Mouse (Mus musculus): ENCODE results near the gene Mars.
A peak's percentile ranks its signal among the peaks of the same experiment; 100 is the strongest.

Mars gene

GRCm38 (mm10) chr10:127311476-127312355 is at the start of gene Mars:
Gene Mars, minus strand, starts transcription at chr10:127311786.
- peak; percentile 84 to 94 for DNase-seq (ENCODE audit: low spot score in 2 of 2)

- no peak for DNase-seq (ENCODE audit: low spot score in 2 of 2)
These were observed 49.1 kb upstream of the Mars start for GRCm38 (mm10) chr10:127360714-127361113.

GRCm38 (mm10) chr10:127355336-127355735 is 43.8 kb upstream of the Mars start:
- DNase-seq (ENCODE audit: low spot score in 2 of 2), result no peak

- DNase-seq (ENCODE audit: low spot score in 2 of 2), result peak; percentile 44 to 62
These were observed 42.6 kb upstream of the Mars start, which contains the start of gene Inhbe for GRCm38 (mm10) chr10:127353909-127354895. Gene Inhbe, minus strand, starts transcription at chr10:127354411.

- no peak for DNase-seq (ENCODE audit: low spot score in 2 of 2)
These were observed 41.2 kb upstream of the Mars start for GRCm38 (mm10) chr10:127352766-127353165.

GRCm38 (mm10) chr10:127352187-127352586 is 40.6 kb upstream of the Mars start:
- DNase-seq (ENCODE audit: low spot score in 2 of 2), result no peak

GRCm38 (mm10) chr10:127351719-127352118 is 40.1 kb upstream of the Mars start:
- DNase-seq (ENCODE audit: low spot score in 2 of 2), result no peak

GRCm38 (mm10) chr10:127351285-127351595 is 39.7 kb upstream of the Mars start:
- no peak for DNase-seq (ENCODE audit: low spot score in 2 of 2)

GRCm38 (mm10) chr10:127350594-127351284 is 39.2 kb upstream of the Mars start:
- DNase-seq (ENCODE audit: low spot score in 2 of 2), result peak in 1 of 2 experiments; percentile 70

GRCm38 (mm10) chr10:127349810-127350209 is 38.2 kb upstream of the Mars start:
- DNase-seq (ENCODE audit: low spot score in 2 of 2), result no peak

- DNase-seq (ENCODE audit: low spot score in 2 of 2), result no peak
These were observed 37.4 kb upstream of the Mars start for GRCm38 (mm10) chr10:127348957-127349356.

GRCm38 (mm10) chr10:127346173-127346572 is 34.6 kb upstream of the Mars start:
- DNase-seq (ENCODE audit: low spot score in 2 of 2), result no peak

- no peak for DNase-seq (ENCODE audit: low spot score in 2 of 2)
These were observed 31.4 kb upstream of the Mars start for GRCm38 (mm10) chr10:127343029-127343428.

- peak in 1 of 2 experiments; percentile 62 for DNase-seq (ENCODE audit: low spot score in 2 of 2)
These were observed 30.5 kb upstream of the Mars start, which contains the start of gene Gli1 for GRCm38 (mm10) chr10:127341891-127342639. Gene Gli1, minus strand, starts transcription at chr10:127341974.

GRCm38 (mm10) chr10:127341360-127341690 is 29.7 kb upstream of the Mars start:
- no peak for DNase-seq (ENCODE audit: low spot score in 2 of 2)

- no peak for DNase-seq (ENCODE audit: low spot score in 2 of 2)
These were observed 29.2 kb upstream of the Mars start for GRCm38 (mm10) chr10:127340577-127341359.

- no peak for DNase-seq (ENCODE audit: low spot score in 2 of 2)
These were observed 28.3 kb upstream of the Mars start for GRCm38 (mm10) chr10:127339683-127340576.

GRCm38 (mm10) chr10:127338930-127339682 is 27.5 kb upstream of the Mars start:
- DNase-seq (ENCODE audit: low spot score in 2 of 2), result peak; percentile 66 to 81

All from frontal cortex, postnatal 25 days (tissue).